Comparison of ENCODE assay signal across 7 mouse cellular contexts in genomic region chr6:52012409-52013244, GRCm38 (mm10). TPM values are rescaled to one million over a fixed set of nuclear protein-coding genes. Genes with fewer than 3 reads are reported as not detected.
A peak's percentile ranks its signal among the peaks of the same experiment; 100 is the strongest.
DNase-seq lines count a peak whose midpoint lies in the region; ATAC-seq lines count a peak whose summit lies in the region.

Gene Skap2 (minus strand): TSS chr6:52012549.

- peak within 1 kb of the TSS; percentile 54 for H3K9ac ChIP-seq in midbrain, embryonic 13.5 days (replicated peaks)

- H3K4me2 ChIP-seq in midbrain, embryonic 13.5 days (replicated peaks): peak within 1 kb of the TSS; percentile 69

- peaks cover 56% of the 10 kb centered on the region for H3K27me3 ChIP-seq in embryonic facial prominence, embryonic 10.5 days (replicated peaks; ENCODE audit: low read depth, poor library complexity, severe bottlenecking)
- H3K27me3 ChIP-seq in limb, embryonic 10.5 days (ENCODE audit: low read depth, poor library complexity, severe bottlenecking): peaks cover 19% of the 10 kb centered on the region
- H3K27me3 ChIP-seq in midbrain, embryonic 13.5 days: peaks cover 53% of the 10 kb centered on the region

- under 1% methylated on average over 51 of the region's 51 CpGs for WGBS in embryonic facial prominence, embryonic 10.5 days
- WGBS in limb, embryonic 10.5 days: under 1% methylated on average over 51 of the region's 51 CpGs
- WGBS in midbrain, embryonic 13.5 days: under 1% methylated on average over 51 of the region's 51 CpGs

- ATAC-seq in granulocyte monocyte progenitor cell, adult 5-6 weeks (replicated peaks; ENCODE audit: poor library complexity, severe bottlenecking): peak; percentile 94
- ATAC-seq in midbrain, embryonic 13.5 days: peak; percentile 96

- peak within 1 kb of the TSS; percentile 75 for H3K4me3 ChIP-seq in embryonic facial prominence, embryonic 10.5 days
- peak within 1 kb of the TSS; percentile 83 for H3K4me3 ChIP-seq in limb, embryonic 10.5 days
- H3K4me3 ChIP-seq in midbrain, embryonic 13.5 days (replicated peaks): peak within 1 kb of the TSS; percentile 48

- H3K36me3 ChIP-seq in embryonic facial prominence, embryonic 10.5 days (replicated peaks): no peaks in the 10 kb centered on the region
- no peaks in the 10 kb centered on the region for H3K36me3 ChIP-seq in limb, embryonic 10.5 days
- no peaks in the 10 kb centered on the region for H3K36me3 ChIP-seq in midbrain, embryonic 13.5 days

- peak; percentile 100 for DNase-seq in adrenal gland, postnatal 10 days
- DNase-seq in embryonic facial prominence, embryonic 10.5 days (ENCODE audit: low spot score): peak; percentile 99
- DNase-seq in kidney, adult 11 months: peak; percentile 100
- DNase-seq in limb, embryonic 10.5 days (ENCODE audit: low spot score): peak; percentile 99
- peak; percentile 94 for DNase-seq in spleen, adult 12 weeks (ENCODE audit: low spot score)

- H3K27ac ChIP-seq in embryonic facial prominence, embryonic 10.5 days (replicated peaks): peak within 1 kb of the TSS; percentile 87
- H3K27ac ChIP-seq in limb, embryonic 10.5 days: peak within 1 kb of the TSS; percentile 93
- no peak within 1 kb of the TSS for H3K27ac ChIP-seq in midbrain, embryonic 13.5 days

- H3K9me3 ChIP-seq in embryonic facial prominence, embryonic 10.5 days: no peaks in the 10 kb centered on the region
- H3K9me3 ChIP-seq in limb, embryonic 10.5 days (replicated peaks): no peaks in the 10 kb centered on the region
- H3K9me3 ChIP-seq in midbrain, embryonic 13.5 days: no peaks in the 10 kb centered on the region

- H3K4me1 ChIP-seq in embryonic facial prominence, embryonic 10.5 days: peaks cover 12% of the 10 kb centered on the region
- peaks cover 35% of the 10 kb centered on the region for H3K4me1 ChIP-seq in limb, embryonic 10.5 days
- peaks cover 7% of the 10 kb centered on the region; the same call in 1 of the 2 replicates for H3K4me1 ChIP-seq in midbrain, embryonic 13.5 days (replicated peaks)

RNA-seq across cellular contexts. Expression of gene Skap2, which starts in this region (rescaled TPM):
- 10 to 100 TPM; 40.5 to 46.5 TPM for total RNA-seq in adrenal gland, postnatal 10 days (2021)
- 8.0 and 11.4 TPM in 2 replicates for polyA plus RNA-seq in embryonic facial prominence, embryonic 10.5 days (2016; fragmentation: Nextera tagmentation; extraction: Ambion mirVana)
- total RNA-seq in granulocyte monocyte progenitor cell, adult 5-6 weeks (2014; fragmentation: Nextera tagmentation): 83.9 and 91.6 TPM in 2 replicates
- total RNA-seq in granulocyte monocyte progenitor cell, adult 5-6 weeks (2017): 163 and 204 TPM in 2 replicates
- 16.4 and 19.3 TPM in 2 replicates for polyA plus RNA-seq in limb, embryonic 10.5 days (2016; fragmentation: Nextera tagmentation; extraction: Ambion mirVana)
- 5.3 and 5.4 TPM in 2 replicates for polyA plus RNA-seq in midbrain, embryonic 13.5 days (2015; fragmentation: Nextera tagmentation; extraction: Ambion mirVana)
